Comparison of ENCODE assay signal across 26 mouse cellular contexts in the genomic region with DNA sequence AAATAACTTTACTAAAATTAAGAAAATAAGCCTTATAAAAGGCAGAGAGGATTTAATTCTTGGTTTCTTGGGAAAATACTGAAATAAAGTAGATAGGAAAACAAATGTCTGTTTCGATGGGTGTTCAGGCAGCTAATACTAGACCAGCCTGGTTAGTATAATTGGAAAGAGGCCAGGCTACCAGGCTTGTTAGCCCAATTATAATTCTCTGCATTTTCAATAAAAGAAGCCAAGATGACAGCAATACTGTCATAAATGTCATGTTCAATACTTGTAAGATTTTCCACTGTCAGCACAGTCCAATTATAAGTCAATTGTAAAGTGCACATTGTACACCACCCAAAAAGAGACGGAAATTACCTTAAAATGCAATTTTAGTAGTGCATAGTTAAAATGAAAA.
DNase-seq lines count a peak whose midpoint lies in the region; ATAC-seq and TF ChIP-seq lines count a peak whose summit lies in the region.
"Had no signal": no experiment of that assay in that cellular context is flagged by ENCODE, and none has a peak within 500 bp of the region (broad histone marks: within the 10 kb centered on the region; RNA-seq: fewer than 3 reads in every experiment).

No protein-coding gene starts in this region.

- no peak overlapping the region for H3K9ac ChIP-seq in hindbrain, postnatal 0 days (replicated peaks; ENCODE audit: low read length)
- no peak overlapping the region for H3K9ac ChIP-seq in hindbrain, embryonic 13.5 days
- H3K9ac ChIP-seq: embryonic facial prominence, embryonic 13.5 days; forebrain, embryonic 15.5 days; heart, embryonic 12.5 days; heart, embryonic 15.5 days; hindbrain, embryonic 14.5 days had no signal

- no peak overlapping the region for H3K4me2 ChIP-seq in hindbrain, postnatal 0 days (ENCODE audit: low read depth, low read length)
- H3K4me2 ChIP-seq in hindbrain, embryonic 13.5 days, result no peak overlapping the region
- H3K4me2 ChIP-seq: embryonic facial prominence, embryonic 13.5 days; forebrain, embryonic 15.5 days; heart, embryonic 12.5 days; heart, embryonic 15.5 days; hindbrain, embryonic 14.5 days had no signal

- ATAC-seq in cerebellum, adult (ENCODE audit: insufficient number of reproducible peaks, low FRiP score, low TSS enrichment), result no peak
- no peak for ATAC-seq in hindbrain, postnatal 0 days
- no peak for ATAC-seq in hindbrain, embryonic 13.5 days (ENCODE audit: low FRiP score)
- ATAC-seq: forebrain, embryonic 15.5 days; intestine, postnatal 0 days had no signal

- H3K27ac ChIP-seq in hindbrain, postnatal 0 days, result no peak overlapping the region
- H3K27ac ChIP-seq in hindbrain, embryonic 13.5 days, result no peak overlapping the region
- H3K27ac ChIP-seq: embryonic facial prominence, embryonic 13.5 days; forebrain, embryonic 10.5 days; forebrain, embryonic 15.5 days; heart, embryonic 15.5 days; hindbrain, embryonic 10.5 days; hindbrain, embryonic 14.5 days had no signal

- 78% methylated on average over 2 of the region's 2 CpGs for WGBS in hindbrain, postnatal 0 days
- WGBS in hindbrain, embryonic 13.5 days, result 87% methylated on average over 2 of the region's 2 CpGs

- H3K9me3 ChIP-seq in hindbrain, postnatal 0 days (ENCODE audit: low read length), result no peaks in the 10 kb centered on the region
- no peaks in the 10 kb centered on the region for H3K9me3 ChIP-seq in hindbrain, embryonic 13.5 days
- H3K9me3 ChIP-seq: embryonic facial prominence, embryonic 13.5 days; forebrain, embryonic 10.5 days; forebrain, embryonic 15.5 days; heart, embryonic 12.5 days; heart, embryonic 15.5 days; hindbrain, embryonic 10.5 days had no signal

- TF ChIP-seq CTCF in hindbrain, postnatal 0 days (IDR thresholded peaks at IDR 0.05; ENCODE audit: low read depth), result no peak

- peak; percentile 32 to 49 for DNase-seq in cerebellum, postnatal 10 days
- peak; percentile 32 for DNase-seq in hindbrain, postnatal 0 days (ENCODE audit: low spot score)
- peak; percentile 45 for DNase-seq in Muller cell, postnatal 12 days (ENCODE audit: inconsistent ontology term)
- DNase-seq in retina, embryonic 14.5 days (ENCODE audit: low spot score), result peak; percentile 79
- DNase-seq in urinary bladder, postnatal 4 days (ENCODE audit: low spot score in 2 of 2), result no peak
- DNase-seq: adrenal gland, adult 2 months; adrenal gland, postnatal 14 days; B cell, adult 2 months; cerebellum, adult 11 months; cerebellum, adult 2 months; gastrocnemius, postnatal 25 days; heart, adult 18-20 months; heart, postnatal 10 days; heart, postnatal 36 days had no signal

- H3K27me3 ChIP-seq in hindbrain, postnatal 0 days (ENCODE audit: insufficient read depth, low read length), result no peaks in the 10 kb centered on the region
- H3K27me3 ChIP-seq in hindbrain, embryonic 13.5 days, result no peaks in the 10 kb centered on the region
- H3K27me3 ChIP-seq: CH12.LX; embryonic facial prominence, embryonic 13.5 days; forebrain, embryonic 15.5 days; heart, embryonic 12.5 days; heart, embryonic 15.5 days had no signal

- no peaks in the 10 kb centered on the region for H3K4me1 ChIP-seq in hindbrain, postnatal 0 days (ENCODE audit: insufficient read depth, low read length)
- no peaks in the 10 kb centered on the region for H3K4me1 ChIP-seq in hindbrain, embryonic 13.5 days (replicated peaks)
- H3K4me1 ChIP-seq: embryonic facial prominence, embryonic 13.5 days; forebrain, embryonic 10.5 days; forebrain, embryonic 15.5 days; heart, embryonic 12.5 days; heart, embryonic 15.5 days; hindbrain, embryonic 10.5 days had no signal

- H3K36me3 ChIP-seq in hindbrain, postnatal 0 days (ENCODE audit: insufficient read depth, low read length), result no peaks in the 10 kb centered on the region
- no peaks in the 10 kb centered on the region for H3K36me3 ChIP-seq in hindbrain, embryonic 13.5 days
- H3K36me3 ChIP-seq: embryonic facial prominence, embryonic 13.5 days; forebrain, embryonic 10.5 days; forebrain, embryonic 15.5 days; G1E; heart, embryonic 12.5 days; heart, embryonic 15.5 days; hindbrain, embryonic 10.5 days had no signal

- no peak overlapping the region for H3K4me3 ChIP-seq in hindbrain, postnatal 0 days (ENCODE audit: low read length)
- H3K4me3 ChIP-seq in hindbrain, embryonic 13.5 days, result no peak overlapping the region
- H3K4me3 ChIP-seq: embryonic facial prominence, embryonic 13.5 days; forebrain, embryonic 10.5 days; forebrain, embryonic 15.5 days; heart, embryonic 12.5 days; heart, embryonic 15.5 days; hindbrain, embryonic 10.5 days had no signal

Comparison
In these comparisons a context has a peak if more than half of its experiments do, and no peak if none do; other contexts are left out.
1. DNase-seq: peak in cerebellum, postnatal 10 days (2 of 2), hindbrain, postnatal 0 days (single experiment), Muller cell, postnatal 12 days (single experiment) and retina, embryonic 14.5 days (single experiment); none in urinary bladder, postnatal 4 days (0 of 2).